Mouse (Mus musculus) spleen, adult 12 weeks (tissue): Measurements from ENCODE around the gene Olfr1186.
"Not testable (repeated sequence)": the region's sequence is repeated elsewhere in the genome, so short reads cannot be mapped to it uniquely, and the experiment has no call there.

ENCODE experiments used
- DNase-seq: peaks from one replicate; pipeline ENCODE4 v3.0.0; 2022; ENCODE audit warnings: low spot score

The Olfr1186 gene

DNA sequence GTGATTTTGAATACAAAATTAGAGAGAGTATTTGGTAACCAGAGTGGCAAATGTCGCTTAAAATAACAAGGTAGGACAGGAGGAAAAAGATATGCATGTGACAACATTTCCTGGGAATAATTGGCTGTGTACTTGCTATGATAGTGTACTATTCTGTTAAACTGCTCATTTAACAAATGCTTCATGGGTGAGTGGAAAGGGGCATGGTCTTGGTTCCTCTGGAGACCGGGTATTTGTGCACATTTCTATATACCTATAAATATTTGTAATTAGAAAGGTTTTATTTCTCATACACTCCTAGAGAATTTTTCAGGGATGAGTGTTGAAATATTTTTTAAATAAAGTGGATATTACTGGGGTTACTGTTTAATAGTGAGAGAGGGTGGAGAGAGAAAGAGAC, at the start of gene Olfr1186:
TSS of gene Olfr1186 (plus strand) at position 301 of the 400 bp plus-strand sequence.
- no peak for DNase-seq

DNA sequence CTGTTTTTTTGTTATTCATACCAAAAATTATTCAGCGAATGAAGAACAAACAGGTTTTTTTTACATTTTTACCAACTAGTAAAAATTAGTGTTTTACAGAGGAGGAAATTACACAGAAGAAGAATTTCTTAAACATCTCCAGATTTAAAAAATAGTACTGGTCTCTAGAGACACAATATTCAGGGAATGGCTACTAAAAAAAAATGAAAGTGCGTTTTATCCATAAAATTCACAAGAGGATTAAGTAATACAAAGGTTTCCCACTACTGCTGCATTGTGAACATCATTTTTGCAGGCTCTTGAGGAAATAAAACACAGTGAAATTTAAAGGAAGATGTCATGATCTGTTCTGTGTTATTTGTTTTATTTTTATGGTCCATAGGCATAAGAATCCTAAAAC, 35.1 kb upstream of the Olfr1186 start, which contains the start of gene Olfr1184:
TSS of gene Olfr1184 (plus strand) at position 301 of the 400 bp plus-strand sequence.
- no peak for DNase-seq

DNA sequence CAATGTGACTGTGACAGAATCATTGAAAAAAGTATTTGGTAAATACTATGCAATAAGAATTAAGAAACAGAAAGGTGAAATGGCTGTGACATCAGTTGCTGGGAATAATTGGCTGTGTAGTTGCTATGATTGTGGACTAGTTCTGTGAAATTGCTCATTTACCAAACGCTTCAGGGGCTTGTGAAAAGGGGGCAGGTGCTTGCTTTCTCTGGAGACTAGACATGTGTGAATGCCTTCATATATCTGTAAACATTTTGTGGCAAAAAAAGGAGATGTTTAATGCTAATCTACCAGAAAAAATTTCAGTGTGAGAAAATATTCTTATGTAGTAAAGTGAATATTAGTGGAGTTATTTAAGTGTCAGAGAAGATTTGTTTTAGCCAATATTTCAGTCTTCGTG, 25.3 kb upstream of the Olfr1186 start, which contains the start of gene Olfr1185-ps1:
TSS of gene Olfr1185-ps1 (plus strand) at position 301 of the 400 bp plus-strand sequence.
- DNase-seq, result no peak

DNA sequence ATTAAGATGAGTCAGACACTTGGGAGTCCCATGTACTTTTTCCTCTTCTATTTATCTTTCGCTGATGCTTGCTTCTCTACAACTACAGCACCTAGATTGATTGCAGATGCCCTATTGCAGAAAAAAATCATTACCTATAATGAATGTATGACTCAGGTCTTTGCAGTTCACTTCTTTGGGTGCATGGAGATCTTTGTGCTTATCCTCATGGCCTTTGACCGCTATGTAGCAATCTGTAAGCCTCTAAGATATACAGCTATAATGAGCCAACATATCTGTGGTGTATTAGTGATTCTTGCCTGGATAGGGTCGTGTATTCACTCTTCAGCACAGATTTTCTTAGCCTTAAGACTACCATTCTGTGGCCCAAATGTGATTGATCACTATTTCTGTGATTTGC, 7.4 kb downstream of the Olfr1186 start:
- DNase-seq, result no peak

DNA sequence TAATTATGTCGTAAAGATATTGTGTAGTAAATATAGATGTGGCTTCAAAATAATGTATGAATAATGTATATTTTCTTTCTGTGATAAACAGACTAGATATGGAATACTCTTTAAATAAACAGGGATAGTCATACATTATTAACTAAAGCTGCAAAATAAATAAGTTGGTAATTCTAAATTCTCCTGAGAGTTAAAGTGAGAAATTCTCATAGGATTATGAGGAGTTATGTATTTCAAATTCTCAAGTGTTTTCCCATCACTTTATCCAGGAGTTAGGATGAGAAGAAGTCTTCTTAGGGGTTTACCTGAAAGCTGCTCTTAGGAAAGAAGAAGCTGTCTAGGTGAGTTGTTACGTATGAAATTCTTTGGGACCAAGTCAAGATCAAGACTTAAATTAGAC, 38.3 kb downstream of the Olfr1186 start, which contains the start of gene Olfr1188:
TSS of gene Olfr1188 (plus strand) at position 301 of the 400 bp plus-strand sequence.
- no peak for DNase-seq

DNA sequence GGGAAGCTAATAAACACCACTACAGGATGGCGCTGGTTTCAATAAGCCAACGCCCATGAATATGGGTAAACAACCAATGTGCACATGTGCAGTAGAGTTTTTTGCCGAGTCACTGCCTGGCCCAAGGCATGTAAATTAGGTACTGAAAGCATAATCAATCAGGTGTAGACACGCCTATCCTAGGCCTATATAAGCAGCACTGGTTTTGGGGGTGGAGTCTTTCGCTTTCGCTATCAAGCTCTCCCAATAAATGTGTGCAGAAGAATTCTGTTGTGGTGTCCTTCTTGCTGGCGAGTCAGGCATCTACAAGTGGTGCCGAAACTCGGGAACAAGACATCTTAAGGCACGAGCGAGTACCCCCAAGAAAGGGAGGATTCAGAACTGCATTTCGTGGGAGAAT, 54.3 kb downstream of the Olfr1186 start:
- DNase-seq, result not testable (repeated sequence)
